Mouse (Mus musculus): ENCODE measurements around the gene Slc39a12.

Slc39a12 gene

DNA sequence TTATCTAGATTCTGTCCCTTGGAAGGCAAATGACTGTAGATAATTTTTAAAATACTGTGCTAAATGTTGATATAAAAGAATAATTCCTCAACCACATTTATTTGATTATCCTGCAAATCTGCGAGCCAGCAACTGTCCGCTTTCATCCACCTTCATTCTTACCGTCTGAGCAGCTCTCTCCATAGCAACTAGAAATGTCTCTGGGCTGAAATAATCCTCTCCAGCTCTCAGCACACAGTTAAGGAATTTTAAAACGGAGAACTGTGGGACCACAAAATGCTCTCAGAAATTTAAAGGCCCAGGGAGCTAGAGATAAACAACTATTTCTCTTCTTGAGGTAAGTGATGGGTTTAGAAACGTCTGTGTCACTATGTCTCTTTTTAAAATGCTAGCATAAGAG is at the start of gene Slc39a12:
Slc39a12 (plus strand) TSS at position 155 of the 400 bp plus-strand sequence.
- no peak for DNase-seq (ENCODE audit: low read depth)

DNA sequence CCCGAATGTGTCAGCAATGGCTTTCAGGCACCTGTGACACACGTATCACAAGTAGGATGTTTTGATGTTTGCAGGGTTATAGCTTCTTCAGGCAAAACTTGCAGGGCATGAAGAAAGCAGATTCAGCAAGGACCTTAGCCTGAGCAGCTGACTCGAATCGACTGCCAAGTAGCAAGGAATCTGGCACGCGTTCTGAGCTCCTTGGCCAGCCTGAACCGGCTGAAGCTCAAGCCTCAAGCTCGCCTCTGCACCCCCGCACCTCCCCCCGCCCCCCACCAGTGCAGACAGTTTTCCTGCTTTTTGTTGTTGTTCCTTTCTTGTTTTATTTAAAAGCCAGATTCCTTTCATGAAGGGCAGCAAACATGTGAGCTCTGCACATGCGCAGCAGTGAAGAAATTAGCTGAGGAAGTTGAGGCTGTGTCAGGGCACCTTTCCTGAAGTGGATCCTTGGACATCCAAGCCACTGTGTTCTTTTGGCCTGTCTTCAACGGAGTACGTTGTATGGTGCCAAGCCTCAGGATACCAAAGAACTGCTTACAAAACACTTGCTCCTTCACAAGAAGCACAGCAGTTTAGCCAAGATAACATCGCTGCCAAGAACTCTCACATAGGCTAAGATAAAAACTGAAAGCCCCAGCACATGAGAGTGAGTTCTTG is 46.3 kb upstream of the Slc39a12 start:
- no peak for DNase-seq (ENCODE audit: low read depth)

- DNase-seq (ENCODE audit: low read depth): no peak
Measured at GRCm38 (mm10) chr2:14342309-14342839, 45.7 kb upstream of the Slc39a12 start.

DNA sequence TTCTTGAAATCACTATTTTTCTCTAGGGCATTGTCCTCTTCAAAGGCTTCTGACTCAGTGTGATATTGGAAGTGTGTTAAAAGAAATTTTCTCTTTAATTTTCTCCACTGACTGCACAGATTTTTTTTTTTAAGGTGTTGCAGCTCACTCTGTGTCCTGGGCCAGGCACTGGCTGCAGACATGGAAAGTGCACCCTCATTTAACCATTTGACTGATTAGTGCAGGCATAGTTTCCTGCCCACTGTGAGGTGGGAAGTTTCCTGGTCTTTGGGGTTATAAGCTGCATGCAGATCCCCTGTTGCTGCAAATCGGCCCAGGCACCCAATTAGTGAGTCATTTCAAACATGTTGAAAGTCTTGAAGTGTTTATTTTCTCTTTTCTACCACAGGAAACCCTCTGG is 740 bp downstream of the Slc39a12 start:
- DNase-seq (ENCODE audit: low read depth): no peak

DNA sequence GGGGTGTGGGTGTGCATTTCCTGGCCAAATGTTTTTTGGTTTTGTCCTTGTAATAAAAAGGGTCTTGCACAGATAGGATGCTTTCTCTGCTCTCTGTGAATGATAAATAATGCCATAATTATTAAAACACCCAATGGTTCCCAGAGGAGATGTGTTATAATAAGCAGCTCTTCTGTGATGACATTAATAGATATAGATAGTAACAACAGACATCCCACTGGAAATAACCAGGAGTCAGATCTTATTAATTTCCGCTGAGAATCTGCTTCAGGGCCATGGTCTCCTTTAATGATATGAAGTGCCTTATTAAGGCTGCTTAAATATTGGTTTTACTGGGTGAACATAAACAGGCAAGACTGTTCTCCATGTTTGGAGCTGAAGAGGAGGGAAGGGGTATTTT is 2.8 kb downstream of the Slc39a12 start:
- DNase-seq (ENCODE audit: low read depth): no peak

- no peak for DNase-seq (ENCODE audit: low read depth)
Measured at GRCm38 (mm10) chr2:14403000-14403399, 14.9 kb downstream of the Slc39a12 start.

- DNase-seq (ENCODE audit: low read depth): no peak
Measured at GRCm38 (mm10) chr2:14428987-14429386, 40.9 kb downstream of the Slc39a12 start.

- DNase-seq (ENCODE audit: low read depth): no peak
Measured at GRCm38 (mm10) chr2:14447322-14447721, 59.2 kb downstream of the Slc39a12 start.

DNA sequence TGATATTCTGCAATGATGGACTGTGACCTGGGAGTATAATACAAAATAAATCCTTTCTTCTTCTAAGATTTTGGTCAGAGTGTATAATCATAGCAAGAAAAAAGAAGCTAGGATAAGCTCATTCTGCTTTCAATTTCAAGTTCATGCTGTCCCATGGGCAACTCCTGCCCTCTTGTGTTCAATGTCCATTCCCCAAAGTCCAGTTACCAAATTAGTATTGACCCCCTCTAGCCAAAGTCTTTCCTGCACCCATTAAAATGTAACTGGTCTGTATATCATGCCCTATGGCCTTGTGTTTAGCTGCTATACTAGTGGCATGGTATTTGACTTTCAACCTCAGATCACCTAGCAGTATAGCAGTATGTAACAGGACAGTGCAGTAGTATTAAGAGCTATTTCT is 62.8 kb downstream of the Slc39a12 start:
- peak; percentile 13 for DNase-seq (ENCODE audit: low read depth)

GRCm38 (mm10) chr2:14454946-14455631 is 67.0 kb downstream of the Slc39a12 start:
- DNase-seq (ENCODE audit: low read depth): no peak

DNA sequence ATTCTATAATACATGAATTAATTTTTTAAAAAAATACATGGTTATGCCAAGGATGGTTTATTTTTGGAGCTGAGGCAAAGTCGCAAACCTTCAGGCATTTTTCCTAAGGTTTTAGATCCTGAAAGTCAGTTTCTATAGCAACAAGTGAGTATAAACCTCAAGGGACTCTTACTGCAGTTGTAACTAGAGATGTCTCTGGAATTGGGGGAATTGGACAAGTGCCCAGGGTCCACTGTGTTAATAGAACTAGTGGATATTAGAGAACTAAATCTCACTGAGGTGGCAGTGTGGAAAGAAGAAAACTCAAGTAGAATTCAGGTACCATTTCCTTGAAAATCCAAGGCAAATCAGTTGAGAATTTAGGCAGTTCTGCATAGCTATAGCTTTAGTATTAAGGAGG is 76.3 kb downstream of the Slc39a12 start:
- no peak for DNase-seq (ENCODE audit: low read depth)

- peak; percentile 16 for DNase-seq (ENCODE audit: low read depth)
Measured at GRCm38 (mm10) chr2:14494132-14494531, 106.0 kb downstream of the Slc39a12 start.

GRCm38 (mm10) chr2:14496150-14496549 is 108.0 kb downstream of the Slc39a12 start:
- DNase-seq (ENCODE audit: low read depth): no peak

DNA sequence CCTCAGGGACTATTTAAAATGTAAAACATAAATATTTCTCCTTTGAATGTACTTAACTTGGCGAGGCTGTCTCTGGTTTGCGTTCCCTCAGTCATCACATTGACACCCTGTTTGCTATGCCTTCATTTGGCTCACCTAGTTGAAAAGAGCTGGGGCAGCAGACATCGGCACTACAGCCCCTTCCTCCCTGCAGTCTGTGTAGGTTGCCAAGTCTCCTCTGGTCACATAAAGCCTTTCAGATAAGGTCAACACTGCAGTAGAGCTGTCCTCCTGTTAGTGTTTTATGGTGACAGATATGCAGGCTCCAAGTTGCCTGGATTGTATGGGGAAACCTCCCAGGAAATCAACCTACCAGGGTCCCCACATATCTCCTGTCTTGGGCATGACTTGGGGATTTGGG is 114.4 kb downstream of the Slc39a12 start:
- DNase-seq (ENCODE audit: low read depth): no peak

- no peak for DNase-seq (ENCODE audit: low read depth)
Measured at GRCm38 (mm10) chr2:14518237-14518636, 130.1 kb downstream of the Slc39a12 start.

GRCm38 (mm10) chr2:14534325-14535077 is 146.4 kb downstream of the Slc39a12 start:
- no peak for DNase-seq (ENCODE audit: low read depth)

- no peak for DNase-seq (ENCODE audit: low read depth)
Measured at GRCm38 (mm10) chr2:14535246-14535671, 147.1 kb downstream of the Slc39a12 start.

DNA sequence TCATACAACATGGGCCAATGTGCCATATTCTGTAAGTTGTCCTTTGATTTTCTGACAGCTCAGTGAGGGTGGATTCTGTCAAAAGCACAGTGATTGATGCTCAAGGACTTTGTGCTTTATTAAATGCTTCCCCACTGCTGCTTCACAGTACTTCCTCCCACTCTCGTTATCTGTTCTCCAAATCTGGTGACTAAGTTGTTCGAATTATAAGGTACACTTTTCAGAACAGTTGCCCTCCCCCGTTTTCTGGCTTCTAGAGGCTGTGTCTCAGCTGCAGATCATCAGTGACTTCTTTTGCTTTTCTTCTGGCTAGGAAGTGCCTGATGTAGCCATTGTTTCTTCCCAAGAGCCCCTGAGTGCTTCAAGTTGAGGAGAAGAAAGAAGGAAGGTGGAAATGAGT is 149.7 kb downstream of the Slc39a12 start:
- no peak for DNase-seq (ENCODE audit: low read depth)

GRCm38 (mm10) chr2:14543355-14543754 is 155.2 kb downstream of the Slc39a12 start:
- no peak for DNase-seq (ENCODE audit: low read depth)

GRCm38 (mm10) chr2:14543773-14544172 is 155.7 kb downstream of the Slc39a12 start:
- DNase-seq (ENCODE audit: low read depth): no peak

All from 416B (cell line).